Mouse (Mus musculus) MEL (cell line): ENCODE data around the gene P2ry6.

ENCODE experiments used
- CHD2 ChIP-seq: IDR thresholded peaks from 2 replicates; pipeline ENCODE4 v1.6.1; 2011; ENCODE audit warnings: low read length, improper control_type of control experiment
- CTCF ChIP-seq, 3 experiments: IDR thresholded peaks in 2 of 3; conservative IDR thresholded peaks in 1 of 3; 2 replicates each; pipeline ENCODE4 v1.5.1; 2011 to 2012; ENCODE audit warnings: low read length in 3 of 3, low read depth in 2 of 3, mild to moderate bottlenecking in 2 of 3, improper control_type of control experiment in 1 of 3, inconsistent platforms in 1 of 3, mixed read lengths in 1 of 3, moderate library complexity in 1 of 3; ENCODE audit not compliant: control insufficient read depth in 1 of 3, insufficient read depth in 1 of 3, poor library complexity in 1 of 3, severe bottlenecking in 1 of 3
- ELF1 ChIP-seq: IDR thresholded peaks from 2 replicates; pipeline ENCODE4 v1.6.1; 2014; ENCODE audit warnings: low read depth, mild to moderate bottlenecking, inconsistent platforms, low read length, improper control_type of control experiment, moderate library complexity
- HCFC1 ChIP-seq: IDR thresholded peaks from 2 replicates; pipeline ENCODE4 v1.6.1; 2012; ENCODE audit warnings: low read depth, mild to moderate bottlenecking, inconsistent platforms, low read length, improper control_type of control experiment, moderate library complexity
- MAZ ChIP-seq: IDR thresholded peaks from 2 replicates; pipeline ENCODE4 v1.6.1; 2012; ENCODE audit warnings: low read depth, mild to moderate bottlenecking, inconsistent platforms, low read length, improper control_type of control experiment
- MEF2A ChIP-seq: IDR thresholded peaks from 2 replicates; pipeline ENCODE4 v1.6.1; 2014; ENCODE audit warnings: low read depth, mild to moderate bottlenecking, inconsistent platforms, low read length, improper control_type of control experiment; ENCODE audit not compliant: poor library complexity, insufficient replicate concordance, severe bottlenecking; ENCODE audit errors: extremely low read depth
- NELFE ChIP-seq: IDR thresholded peaks from 2 replicates; pipeline ENCODE4 v1.6.1; 2011; ENCODE audit warnings: low read depth, low read length, improper control_type of control experiment
- POLR2A ChIP-seq, 2 experiments: IDR thresholded peaks; 2 replicates each; pipeline ENCODE4 v1.6.1; 2011 to 2012; ENCODE audit warnings: low read length in 2 of 2, mild to moderate bottlenecking in 2 of 2, control low read depth in 1 of 2, improper control_type of control experiment in 1 of 2, low read depth in 1 of 2, moderate library complexity in 1 of 2; ENCODE audit not compliant: control insufficient read depth in 1 of 2, insufficient read depth in 1 of 2, poor library complexity in 1 of 2
- POLR2AphosphoS5 ChIP-seq: IDR thresholded peaks from 2 replicates; pipeline ENCODE4 v1.6.1; 2012; ENCODE audit warnings: low read depth, borderline replicate concordance, mild to moderate bottlenecking, inconsistent platforms, low read length, moderate library complexity, mixed read lengths
- RCOR1 ChIP-seq: IDR thresholded peaks from 2 replicates; pipeline ENCODE4 v1.6.1; 2012; ENCODE audit warnings: low read depth, mild to moderate bottlenecking, inconsistent platforms, low read length, improper control_type of control experiment
- TCF12 ChIP-seq: IDR thresholded peaks from 2 replicates; pipeline ENCODE4 v1.6.1; 2014; ENCODE audit warnings: low read depth, mild to moderate bottlenecking, inconsistent platforms, low read length, improper control_type of control experiment, moderate library complexity
- ZKSCAN1 ChIP-seq: IDR thresholded peaks from 2 replicates; pipeline ENCODE4 v1.6.1; 2012; ENCODE audit warnings: low read depth, mild to moderate bottlenecking, inconsistent platforms, low read length, improper control_type of control experiment, moderate library complexity

- TF ChIP-seq RCOR1, result no peak
- TF ChIP-seq TCF12, result no peak
- TF ChIP-seq POLR2AphosphoS5, result no peak
- no peak for TF ChIP-seq ELF1
- no peak for TF ChIP-seq MEF2A
- no peak for TF ChIP-seq ZKSCAN1
- no peak for TF ChIP-seq POLR2A (IDR thresholded peaks at IDR 0.05; ENCODE audit: control insufficient read depth in 1 of 2, insufficient read depth in 1 of 2, low read depth in 1 of 2, low read length in 2 of 2, poor library complexity in 1 of 2)
- no peak for TF ChIP-seq MAZ
- no peak for TF ChIP-seq CTCF (IDR thresholded peaks at IDR 0.05 in 2 of 3, conservative IDR thresholded peaks at IDR 0.05 in 1 of 3; ENCODE audit: control insufficient read depth in 1 of 3, insufficient read depth in 1 of 3, low read depth in 2 of 3, low read length in 3 of 3, poor library complexity in 1 of 3, severe bottlenecking in 1 of 3)
- TF ChIP-seq CHD2, result no peak
- no peak for TF ChIP-seq HCFC1
- no peak for TF ChIP-seq NELFE
These were observed 25.2 kb upstream of the P2ry6 start for GRCm38 (mm10) chr7:100999623-101000022.
